Mouse (Mus musculus): ENCODE data around the gene Alox8. TPM values are rescaled to one million over a fixed set of nuclear protein-coding genes. Genes with fewer than 3 reads are reported as not detected.

Alox8 gene
- polyA plus RNA-seq, 1 experiment from 2014 or later, result 0.43 TPM

GRCm38 (mm10) chr11:69172606-69173005 is 25.0 kb downstream of the Alox8 start:
- H3K36me3 ChIP-seq (ENCODE audit: control insufficient read depth, insufficient read depth, low read length), result no peaks in the 10 kb centered on the region
- H3K27me3 ChIP-seq (ENCODE audit: control insufficient read depth, insufficient read depth, low read length), result no peaks in the 10 kb centered on the region
- no peak overlapping the region for H3K27ac ChIP-seq (ENCODE audit: low read depth, low read length)
- no peak overlapping the region for H3K4me3 ChIP-seq (ENCODE audit: low read depth, low read length)
- no peaks in the 10 kb centered on the region for H3K4me1 ChIP-seq (ENCODE audit: control insufficient read depth, insufficient read depth, low read length)
- 97% methylated on average over 2 of the region's 2 CpGs for WGBS
- H3K9me3 ChIP-seq (ENCODE audit: control insufficient read depth, low read length), result no peaks in the 10 kb centered on the region
- no peak for ATAC-seq (ENCODE audit: low read depth)
- no peak overlapping the region for H3K4me2 ChIP-seq (ENCODE audit: low read depth, low read length)
- H3K9ac ChIP-seq (replicated peaks; ENCODE audit: low read depth, low read length), result no peak overlapping the region

- Histone ChIP-seq H3K4me3 (ENCODE audit: low read depth, low read length) (no peak overlapping the region), H3K27ac (ENCODE audit: low read depth, low read length) (no peak overlapping the region), H3K4me1 (ENCODE audit: control insufficient read depth, insufficient read depth, low read length) (no peaks in the 10 kb centered on the region), H3K9ac (replicated peaks; ENCODE audit: low read depth, low read length) (no peak overlapping the region), H3K36me3 (ENCODE audit: control insufficient read depth, insufficient read depth, low read length) (no peaks in the 10 kb centered on the region), H3K27me3 (ENCODE audit: control insufficient read depth, insufficient read depth, low read length) (no peaks in the 10 kb centered on the region), H3K9me3 (ENCODE audit: control insufficient read depth, low read length) (no peaks in the 10 kb centered on the region), H3K4me2 (ENCODE audit: low read depth, low read length) (no peak overlapping the region)
- no peak for ATAC-seq (ENCODE audit: low read depth)
- WGBS, result 25% methylated on average over 7 of the region's 7 CpGs
Measured at GRCm38 (mm10) chr11:69171626-69172025, 26.0 kb downstream of the Alox8 start.

- ATAC-seq (ENCODE audit: low read depth), result no peak
- Histone ChIP-seq H3K4me3 (ENCODE audit: low read depth, low read length) (no peak overlapping the region), H3K4me1 (ENCODE audit: control insufficient read depth, insufficient read depth, low read length) (no peaks in the 10 kb centered on the region), H3K36me3 (ENCODE audit: control insufficient read depth, insufficient read depth, low read length) (no peaks in the 10 kb centered on the region), H3K27me3 (ENCODE audit: control insufficient read depth, insufficient read depth, low read length) (no peaks in the 10 kb centered on the region), H3K9ac (replicated peaks; ENCODE audit: low read depth, low read length) (no peak overlapping the region), H3K27ac (ENCODE audit: low read depth, low read length) (no peak overlapping the region), H3K9me3 (ENCODE audit: control insufficient read depth, low read length) (no peaks in the 10 kb centered on the region), H3K4me2 (ENCODE audit: low read depth, low read length) (no peak overlapping the region)
- 89% methylated on average over 12 of the region's 12 CpGs for WGBS
Measured at GRCm38 (mm10) chr11:69169313-69169712, 28.3 kb downstream of the Alox8 start.

GRCm38 (mm10) chr11:69156800-69157199 is 40.8 kb downstream of the Alox8 start, which contains the start of gene Alox12b:
TSS of gene Alox12b (plus strand) at chr11:69156989.
- no peak within 1 kb of the TSS for H3K27ac ChIP-seq (ENCODE audit: low read depth, low read length)
- no peaks in the 10 kb centered on the region for H3K36me3 ChIP-seq (ENCODE audit: control insufficient read depth, insufficient read depth, low read length)
- H3K4me1 ChIP-seq (ENCODE audit: control insufficient read depth, insufficient read depth, low read length), result peaks cover 5% of the 10 kb centered on the region; the same call in 1 of the 2 replicates
- peaks cover 7% of the 10 kb centered on the region for H3K27me3 ChIP-seq (ENCODE audit: control insufficient read depth, insufficient read depth, low read length)
- peak within 1 kb of the TSS; percentile 43 for H3K4me2 ChIP-seq (ENCODE audit: low read depth, low read length)
- H3K9ac ChIP-seq (replicated peaks; ENCODE audit: low read depth, low read length), result peak within 1 kb of the TSS; percentile 28; the same call in 1 of the 2 replicates
- WGBS, result 2% methylated on average over 18 of the region's 18 CpGs
- H3K4me3 ChIP-seq (ENCODE audit: low read depth, low read length), result peak within 1 kb of the TSS; percentile 15; the same call in 1 of the 2 replicates
- 0 out of 2 replicates have a peak, but pooled peaks have one; percentile 28 for ATAC-seq (ENCODE audit: low read depth)
- H3K9me3 ChIP-seq (ENCODE audit: control insufficient read depth, low read length), result no peaks in the 10 kb centered on the region

GRCm38 (mm10) chr11:69155351-69155750 is 42.3 kb downstream of the Alox8 start:
- WGBS, result 68% methylated on average over 1 of the region's 1 CpGs
- Histone ChIP-seq H3K4me2 (ENCODE audit: low read depth, low read length) (no peak overlapping the region), H3K9me3 (ENCODE audit: control insufficient read depth, low read length) (no peaks in the 10 kb centered on the region), H3K4me3 (ENCODE audit: low read depth, low read length) (no peak overlapping the region), H3K4me1 (ENCODE audit: control insufficient read depth, insufficient read depth, low read length) (peaks cover 5% of the 10 kb centered on the region; the same call in 1 of the 2 replicates), H3K27ac (ENCODE audit: low read depth, low read length) (no peak overlapping the region), H3K9ac (replicated peaks; ENCODE audit: low read depth, low read length) (no peak overlapping the region), H3K36me3 (ENCODE audit: control insufficient read depth, insufficient read depth, low read length) (no peaks in the 10 kb centered on the region), H3K27me3 (ENCODE audit: control insufficient read depth, insufficient read depth, low read length) (peaks cover 7% of the 10 kb centered on the region)
- no peak for ATAC-seq (ENCODE audit: low read depth)

GRCm38 (mm10) chr11:69153831-69154230 is 43.8 kb downstream of the Alox8 start:
- 87% methylated on average over 8 of the region's 8 CpGs for WGBS
- no peak overlapping the region for H3K4me2 ChIP-seq (ENCODE audit: low read depth, low read length)
- no peak for ATAC-seq (ENCODE audit: low read depth)

DNA sequence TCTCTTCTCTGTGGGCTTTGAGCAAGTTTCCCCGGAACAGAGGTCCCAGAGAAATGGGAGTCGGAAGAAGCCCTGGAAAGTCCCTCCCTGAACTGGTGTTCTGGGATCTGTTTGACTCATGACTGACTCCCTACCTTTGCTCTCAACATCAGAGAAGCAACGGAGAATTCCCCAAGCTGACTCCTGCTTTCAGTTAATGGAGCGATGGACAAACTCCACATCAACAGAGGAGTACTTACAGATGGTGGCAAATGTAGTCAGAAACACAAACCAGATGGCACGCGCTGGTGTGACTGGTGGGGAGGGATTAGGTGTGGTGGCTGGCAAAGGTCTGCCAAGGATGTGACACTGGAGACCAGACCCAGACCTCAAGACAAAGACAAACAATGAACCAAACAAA is 46.6 kb downstream of the Alox8 start:
- Histone ChIP-seq H3K4me1 (ENCODE audit: control insufficient read depth, insufficient read depth, low read length) (no peaks in the 10 kb centered on the region), H3K27ac (ENCODE audit: low read depth, low read length) (no peak overlapping the region), H3K4me2 (ENCODE audit: low read depth, low read length) (no peak overlapping the region), H3K36me3 (ENCODE audit: control insufficient read depth, insufficient read depth, low read length) (no peaks in the 10 kb centered on the region), H3K9me3 (ENCODE audit: control insufficient read depth, low read length) (no peaks in the 10 kb centered on the region), H3K27me3 (ENCODE audit: control insufficient read depth, insufficient read depth, low read length) (no peaks in the 10 kb centered on the region), H3K9ac (replicated peaks; ENCODE audit: low read depth, low read length) (no peak overlapping the region), H3K4me3 (ENCODE audit: low read depth, low read length) (no peak overlapping the region)
- no peak for ATAC-seq (ENCODE audit: low read depth)
- 70% methylated on average over 6 of the region's 6 CpGs for WGBS

More at GRCm38 (mm10) chr11:69153831-69154230, 43.8 kb downstream of the Alox8 start:
- Histone ChIP-seq H3K36me3 (ENCODE audit: control insufficient read depth, insufficient read depth, low read length) (no peaks in the 10 kb centered on the region), H3K4me1 (ENCODE audit: control insufficient read depth, insufficient read depth, low read length) (peaks cover 5% of the 10 kb centered on the region; the same call in 1 of the 2 replicates), H3K27ac (ENCODE audit: low read depth, low read length) (no peak overlapping the region), H3K9me3 (ENCODE audit: control insufficient read depth, low read length) (no peaks in the 10 kb centered on the region), H3K9ac (replicated peaks; ENCODE audit: low read depth, low read length) (no peak overlapping the region), H3K27me3 (ENCODE audit: control insufficient read depth, insufficient read depth, low read length) (peaks cover 7% of the 10 kb centered on the region), H3K4me3 (ENCODE audit: low read depth, low read length) (no peak overlapping the region)

DNA sequence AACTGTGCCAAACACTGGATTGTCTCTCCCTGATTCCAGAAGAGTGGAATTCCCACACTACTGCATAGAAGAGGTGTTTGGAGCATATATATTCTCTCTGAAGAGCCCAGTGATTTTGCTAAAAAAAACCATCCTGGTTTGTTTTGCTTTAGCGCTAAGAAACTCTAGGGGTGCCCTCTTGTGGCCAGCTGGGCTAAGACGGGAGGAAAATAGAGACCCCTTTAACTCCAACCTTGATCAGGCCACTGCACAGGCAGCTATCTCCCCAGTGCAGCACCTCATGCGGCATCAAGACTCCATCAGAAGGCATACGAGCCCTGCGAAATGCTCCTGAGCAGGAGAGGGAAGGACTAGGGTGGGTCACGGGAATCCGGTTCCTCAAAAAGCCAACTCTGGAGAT is 47.2 kb downstream of the Alox8 start:
- no peak overlapping the region for H3K27ac ChIP-seq (ENCODE audit: low read depth, low read length)
- WGBS, result 6% methylated on average over 7 of the region's 7 CpGs
- no peaks in the 10 kb centered on the region for H3K9me3 ChIP-seq (ENCODE audit: control insufficient read depth, low read length)
- H3K4me3 ChIP-seq (ENCODE audit: low read depth, low read length), result no peak overlapping the region
- no peaks in the 10 kb centered on the region for H3K36me3 ChIP-seq (ENCODE audit: control insufficient read depth, insufficient read depth, low read length)
- no peaks in the 10 kb centered on the region for H3K4me1 ChIP-seq (ENCODE audit: control insufficient read depth, insufficient read depth, low read length)
- no peaks in the 10 kb centered on the region for H3K27me3 ChIP-seq (ENCODE audit: control insufficient read depth, insufficient read depth, low read length)
- 0 out of 2 replicates have a peak overlapping the region, but pooled peaks have one; percentile 12 for H3K9ac ChIP-seq (replicated peaks; ENCODE audit: low read depth, low read length)
- H3K4me2 ChIP-seq (ENCODE audit: low read depth, low read length), result 0 out of 2 replicates have a peak overlapping the region, but pooled peaks have one; percentile 4
- ATAC-seq (ENCODE audit: low read depth), result 0 out of 2 replicates have a peak, but pooled peaks have one; percentile 28

GRCm38 (mm10) chr11:69149728-69150127 is 47.9 kb downstream of the Alox8 start:
- H3K4me3 ChIP-seq (ENCODE audit: low read depth, low read length), result no peak overlapping the region
- ATAC-seq (ENCODE audit: low read depth), result no peak
- H3K4me2 ChIP-seq (ENCODE audit: low read depth, low read length), result no peak overlapping the region
- no peak overlapping the region for H3K27ac ChIP-seq (ENCODE audit: low read depth, low read length)
- H3K4me1 ChIP-seq (ENCODE audit: control insufficient read depth, insufficient read depth, low read length), result no peaks in the 10 kb centered on the region
- 73% methylated on average over 6 of the region's 6 CpGs for WGBS
- no peak overlapping the region for H3K9ac ChIP-seq (replicated peaks; ENCODE audit: low read depth, low read length)
- H3K36me3 ChIP-seq (ENCODE audit: control insufficient read depth, insufficient read depth, low read length), result no peaks in the 10 kb centered on the region
- H3K27me3 ChIP-seq (ENCODE audit: control insufficient read depth, insufficient read depth, low read length), result no peaks in the 10 kb centered on the region
- H3K9me3 ChIP-seq (ENCODE audit: control insufficient read depth, low read length), result no peaks in the 10 kb centered on the region

All from neural tube, embryonic 14.5 days (tissue).